Mouse (Mus musculus) heart, embryonic 16.5 days (tissue): ENCODE results near the gene Fgd1. TPM values are rescaled to one million over a fixed set of nuclear protein-coding genes. Genes with fewer than 3 reads are reported as not detected.

ENCODE experiments used
- ATAC-seq: fragments of 200-750 bp; cut with Nextera tagmentation; replicated peaks from 2 replicates; pipeline ENCODE4 v1.8.0; 2017; ENCODE audit warnings: moderate number of reproducible peaks; ENCODE audit not compliant: insufficient read depth, low FRiP score; ENCODE audit errors: extremely low read depth
- H3K27ac ChIP-seq: fragments of 300-500 bp; sonication (generic); 2 replicates; pipeline ENCODE4 v1.5.1; 2014; ENCODE audit warnings: mild to moderate bottlenecking, low read length, control low read depth, moderate library complexity
- H3K27me3 ChIP-seq: fragments of 300-500 bp; sonication (generic); 2 replicates; pipeline ENCODE4 v1.6.1; 2014; ENCODE audit warnings: low read length, mixed read lengths; ENCODE audit not compliant: control insufficient read depth, insufficient read depth
- H3K36me3 ChIP-seq: fragments of 300-500 bp; sonication (generic); 2 replicates; pipeline ENCODE4 v1.6.1; 2014; ENCODE audit not compliant: control insufficient read depth, insufficient read depth
- H3K4me1 ChIP-seq: fragments of 300-500 bp; sonication (generic); 2 replicates; pipeline ENCODE4 v1.6.1; 2014; ENCODE audit warnings: low read length, mixed read lengths; ENCODE audit not compliant: control insufficient read depth, insufficient read depth
- H3K4me2 ChIP-seq: fragments of 300-500 bp; sonication (generic); 2 replicates; pipeline ENCODE4 v1.6.1; 2014; ENCODE audit warnings: low read depth, mild to moderate bottlenecking, control low read depth, low read length
- H3K4me3 ChIP-seq: fragments of 300-500 bp; sonication (generic); 2 replicates; pipeline ENCODE4 v1.5.1; 2014; ENCODE audit warnings: mild to moderate bottlenecking, control low read depth, low read length
- H3K9ac ChIP-seq: fragments of 300-500 bp; sonication (generic); 2 replicates; pipeline ENCODE4 v1.6.1; 2014; ENCODE audit warnings: low read length, control low read depth
- H3K9me3 ChIP-seq: fragments of 300-500 bp; sonication (generic); replicated peaks from 2 replicates; pipeline ENCODE4 v1.6.1; 2016; ENCODE audit warnings: low read length; ENCODE audit not compliant: control insufficient read depth
- WGBS: fragments of 180-500 bp; shearing (Covaris S2); extraction: QIAGEN DNeasy Blood & Tissue Kit; methylation state at CpG from one replicate; pipeline ENCODE4 v1.1.7; 2014; 5-methylcytosine and 5-hydroxymethylcytosine counted together
- polyA plus RNA-seq: library from polyadenylated mRNA; unstranded; fragments of >200 nt; fragmentation: Nextera tagmentation; extraction: Ambion mirVana; gene quantifications from 2 replicates; pipeline ENCODE4 v1.2.1, GENCODE M21; 2015

The Fgd1 gene
- polyA plus RNA-seq: 5.6 and 8.3 TPM in 2 replicates

- H3K9me3 ChIP-seq: no peaks in the 10 kb centered on the region
- H3K36me3 ChIP-seq: no peaks in the 10 kb centered on the region
- H3K4me3 ChIP-seq: peak within 1 kb of the TSS; percentile 62
- 84% methylated on average over 8 of the region's 8 CpGs for WGBS
- no peaks in the 10 kb centered on the region for H3K27me3 ChIP-seq
- peak within 1 kb of the TSS; percentile 63 for H3K4me2 ChIP-seq
- peaks cover 7% of the 10 kb centered on the region; the same call in 1 of the 2 replicates for H3K4me1 ChIP-seq
- peak within 1 kb of the TSS; percentile 80 for H3K27ac ChIP-seq
- no peak for ATAC-seq
- H3K9ac ChIP-seq: peak within 1 kb of the TSS; percentile 75
Observed at GRCm38 (mm10) chrX:151045850-151046249, at the start of gene Fgd1. Gene Fgd1 (plus strand): TSS chrX:151046150.

- H3K4me2 ChIP-seq: no peak overlapping the region
- H3K9me3 ChIP-seq: no peaks in the 10 kb centered on the region
- H3K27me3 ChIP-seq: no peaks in the 10 kb centered on the region
- no peak overlapping the region for H3K27ac ChIP-seq
- H3K36me3 ChIP-seq: peaks cover 20% of the 10 kb centered on the region
- H3K4me3 ChIP-seq: no peak overlapping the region
- no peak overlapping the region for H3K9ac ChIP-seq
- no peaks in the 10 kb centered on the region for H3K4me1 ChIP-seq
- ATAC-seq: no peak
- 79% methylated on average over 3 of the region's 3 CpGs for WGBS
Observed at GRCm38 (mm10) chrX:150996775-150997174, 49.2 kb upstream of the Fgd1 start.

GRCm38 (mm10) chrX:151016938-151017877, 28.7 kb upstream of the Fgd1 start, which contains the start of gene Gnl3l:
Gene Gnl3l (minus strand): TSS chrX:151017322.
- H3K27ac ChIP-seq: peak within 1 kb of the TSS; percentile 79
- peaks cover 3% of the 10 kb centered on the region; the same call in 1 of the 2 replicates for H3K36me3 ChIP-seq
- H3K9me3 ChIP-seq: no peaks in the 10 kb centered on the region; the same call in 1 of the 2 replicates
- H3K9ac ChIP-seq: peak within 1 kb of the TSS; percentile 62
- 17% methylated on average over 41 of the region's 43 CpGs for WGBS
- peak; percentile 99 for ATAC-seq
- peak within 1 kb of the TSS; percentile 71 for H3K4me2 ChIP-seq
- peak within 1 kb of the TSS; percentile 65 for H3K4me3 ChIP-seq
- no peaks in the 10 kb centered on the region for H3K27me3 ChIP-seq
- H3K4me1 ChIP-seq: peaks cover 5% of the 10 kb centered on the region; the same call in 1 of the 2 replicates

GRCm38 (mm10) chrX:151017897-151018296, 28.1 kb upstream of the Fgd1 start:
- Histone ChIP-seq H3K27me3 (no peaks in the 10 kb centered on the region), H3K4me3 (peak overlapping the region; percentile 65), H3K9ac (peak overlapping the region; percentile 62), H3K4me1 (peaks cover 5% of the 10 kb centered on the region; the same call in 1 of the 2 replicates), H3K36me3 (peaks cover 3% of the 10 kb centered on the region; the same call in 1 of the 2 replicates), H3K4me2 (peak overlapping the region; percentile 64), H3K9me3 (no peaks in the 10 kb centered on the region; the same call in 1 of the 2 replicates), H3K27ac (peak overlapping the region; percentile 79)
- ATAC-seq: no peak
- 6% methylated on average over 3 of the region's 3 CpGs for WGBS

GRCm38 (mm10) chrX:151018798-151019197, 27.2 kb upstream of the Fgd1 start:
- H3K27ac ChIP-seq: no peak overlapping the region
- no peaks in the 10 kb centered on the region; the same call in 1 of the 2 replicates for H3K9me3 ChIP-seq
- no peak overlapping the region for H3K4me2 ChIP-seq
- H3K36me3 ChIP-seq: no peaks in the 10 kb centered on the region
- no peaks in the 10 kb centered on the region for H3K27me3 ChIP-seq
- WGBS: 73% methylated on average over 3 of the region's 3 CpGs
- H3K9ac ChIP-seq: no peak overlapping the region
- peaks cover 5% of the 10 kb centered on the region; the same call in 1 of the 2 replicates for H3K4me1 ChIP-seq
- H3K4me3 ChIP-seq: no peak overlapping the region
- ATAC-seq: no peak

GRCm38 (mm10) chrX:151031400-151031799, 14.6 kb upstream of the Fgd1 start:
- 40% methylated on average over 3 of the region's 3 CpGs for WGBS

GRCm38 (mm10) chrX:151041223-151041622, 4.7 kb upstream of the Fgd1 start:
- H3K9me3 ChIP-seq: no peaks in the 10 kb centered on the region
- H3K4me2 ChIP-seq: no peak overlapping the region
- no peaks in the 10 kb centered on the region for H3K4me1 ChIP-seq
- WGBS: 58% methylated on average over 5 of the region's 5 CpGs
- H3K36me3 ChIP-seq: no peaks in the 10 kb centered on the region
- no peak overlapping the region for H3K4me3 ChIP-seq
- no peak overlapping the region for H3K9ac ChIP-seq
- no peak overlapping the region for H3K27ac ChIP-seq
- H3K27me3 ChIP-seq: no peaks in the 10 kb centered on the region
- no peak for ATAC-seq

More at GRCm38 (mm10) chrX:151031400-151031799, 14.6 kb upstream of the Fgd1 start:
- no peak overlapping the region for H3K9ac ChIP-seq
- 0 out of 2 replicates have a peak, but pooled peaks cover 4% of the 10 kb centered on the region for H3K4me1 ChIP-seq
- no peaks in the 10 kb centered on the region for H3K36me3 ChIP-seq
- ATAC-seq: peak; percentile 63; the same call in 1 of the 2 replicates
- H3K9me3 ChIP-seq: no peaks in the 10 kb centered on the region
- no peak overlapping the region for H3K4me3 ChIP-seq
- H3K27ac ChIP-seq: peak overlapping the region; percentile 51
- no peak overlapping the region for H3K4me2 ChIP-seq
- H3K27me3 ChIP-seq: no peaks in the 10 kb centered on the region

- ATAC-seq: no peak
- peaks cover 7% of the 10 kb centered on the region; the same call in 1 of the 2 replicates for H3K4me1 ChIP-seq
- 41% methylated on average over 11 of the region's 11 CpGs for WGBS
- H3K9ac ChIP-seq: peak overlapping the region; percentile 43; the same call in 1 of the 2 replicates
- H3K27ac ChIP-seq: peak overlapping the region; percentile 59
- H3K4me2 ChIP-seq: peak overlapping the region; percentile 63
- H3K4me3 ChIP-seq: peak overlapping the region; percentile 62
- H3K36me3 ChIP-seq: no peaks in the 10 kb centered on the region
- H3K9me3 ChIP-seq: no peaks in the 10 kb centered on the region
- no peaks in the 10 kb centered on the region for H3K27me3 ChIP-seq
Observed at GRCm38 (mm10) chrX:151046321-151046720, 371 bp downstream of the Fgd1 start.
